Mouse (Mus musculus) T-helper 1 cell (primary cell): ENCODE results near the gene Fmnl3.

Experiments
- in situ Hi-C: fragments of 300-600 bp; cut with MboI, MseI; formaldehyde crosslinking; loops from one replicate; pipeline ENCODE4 v1.15.1; 2025; ENCODE audit warnings: high pct_unique_total_duplicates

The Fmnl3 gene

DNA sequence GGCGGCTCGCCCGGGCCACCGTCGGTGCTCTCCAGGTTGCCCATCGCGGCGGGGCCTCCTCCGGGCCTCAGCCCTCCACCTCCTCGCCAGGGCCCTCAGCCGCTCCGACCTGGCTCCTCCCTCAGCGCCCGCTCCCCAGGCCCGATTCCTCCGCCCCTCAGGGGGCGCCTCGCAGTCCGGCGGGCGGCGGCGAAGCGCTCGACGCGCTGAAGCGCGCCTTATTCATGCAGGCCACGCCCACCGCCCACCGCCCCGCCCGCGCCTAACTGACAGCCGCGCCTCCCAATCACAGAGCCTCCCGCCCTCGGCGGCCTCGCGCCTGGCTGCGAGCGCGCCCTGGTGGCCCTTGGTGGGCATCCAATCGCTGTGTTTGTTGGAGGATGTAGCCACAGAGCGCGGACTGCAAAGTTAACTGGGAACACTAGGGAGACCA is at the start of gene Fmnl3:
TSS of gene Fmnl3 (minus strand) at position 224 of the 433 bp plus-strand sequence.
- in situ Hi-C loops = no loop called here

DNA sequence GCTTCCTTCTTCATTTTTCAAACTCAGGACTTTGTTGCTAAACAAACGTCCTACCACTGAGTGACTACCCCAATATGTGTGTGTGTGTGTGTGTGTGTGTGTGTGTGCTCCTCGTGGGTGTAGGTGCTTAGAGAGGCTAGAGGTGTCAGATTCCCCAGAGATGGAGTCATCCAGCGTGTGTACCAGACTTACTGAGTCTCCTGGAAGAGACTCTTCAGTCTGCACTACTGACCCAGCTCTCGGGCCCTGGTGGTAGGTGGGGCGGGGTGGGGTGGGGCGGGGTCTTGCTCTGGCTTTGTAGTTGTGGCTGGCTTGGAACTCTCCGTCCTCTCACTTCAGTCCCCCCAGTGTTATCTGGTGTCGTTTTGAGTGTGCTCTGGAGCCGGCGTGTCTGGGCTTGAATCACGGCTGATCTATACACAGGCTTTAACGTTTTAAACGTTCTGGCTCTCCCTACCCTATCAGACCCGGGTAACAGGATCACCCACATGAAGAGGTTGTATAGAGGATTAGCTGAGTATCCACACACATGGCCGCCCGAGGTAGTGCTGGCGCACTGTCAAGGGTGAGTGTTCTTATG is 47.5 kb upstream of the Fmnl3 start:
- in situ Hi-C loops = no loop called here

DNA sequence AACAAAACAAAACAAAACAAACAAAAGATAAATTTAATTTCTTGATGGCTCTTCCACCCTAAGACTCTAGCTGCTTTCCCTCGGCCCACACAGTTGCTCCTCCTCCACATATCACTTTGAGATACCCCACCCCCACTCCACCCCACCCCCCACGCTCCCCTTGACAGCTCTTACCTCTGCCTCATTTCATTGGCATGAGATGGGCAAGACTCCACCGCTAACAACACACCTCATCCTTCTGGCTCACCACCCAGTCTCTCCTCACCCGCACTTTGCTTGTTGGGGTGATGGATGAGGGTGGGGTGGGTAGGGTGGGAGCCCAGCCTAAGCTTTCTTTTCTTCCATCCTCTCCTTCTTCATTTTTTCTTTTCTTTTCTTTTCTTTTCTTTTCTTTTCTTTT is 46.7 kb upstream of the Fmnl3 start:
- in situ Hi-C loops = no loop called here

DNA sequence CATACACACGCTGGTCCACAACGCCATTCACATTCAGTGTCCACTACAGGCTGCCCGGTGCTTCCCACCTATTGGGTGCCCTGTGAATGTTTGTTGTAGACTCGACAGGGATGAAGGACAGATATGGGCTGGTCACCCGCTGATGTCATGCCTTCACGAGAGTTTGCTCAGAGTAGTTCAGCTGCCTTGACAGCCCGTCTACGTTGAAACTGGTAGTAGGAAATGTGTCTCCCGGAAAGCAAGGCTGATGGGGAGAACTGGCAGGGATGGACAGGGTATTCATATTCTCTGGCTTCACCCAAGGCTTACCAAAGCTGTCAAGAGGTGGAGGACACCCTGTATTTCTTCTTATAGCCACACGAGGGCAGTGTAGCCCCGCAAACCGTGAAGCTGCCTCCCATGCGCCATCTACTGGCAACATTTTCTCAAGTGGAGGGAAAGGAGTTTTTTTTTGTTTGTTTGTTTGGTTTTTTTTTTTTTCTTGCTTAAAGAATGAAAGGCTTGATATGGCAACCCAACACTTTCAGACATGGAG is 46.1 kb upstream of the Fmnl3 start:
- in situ Hi-C loops = no loop called here

DNA sequence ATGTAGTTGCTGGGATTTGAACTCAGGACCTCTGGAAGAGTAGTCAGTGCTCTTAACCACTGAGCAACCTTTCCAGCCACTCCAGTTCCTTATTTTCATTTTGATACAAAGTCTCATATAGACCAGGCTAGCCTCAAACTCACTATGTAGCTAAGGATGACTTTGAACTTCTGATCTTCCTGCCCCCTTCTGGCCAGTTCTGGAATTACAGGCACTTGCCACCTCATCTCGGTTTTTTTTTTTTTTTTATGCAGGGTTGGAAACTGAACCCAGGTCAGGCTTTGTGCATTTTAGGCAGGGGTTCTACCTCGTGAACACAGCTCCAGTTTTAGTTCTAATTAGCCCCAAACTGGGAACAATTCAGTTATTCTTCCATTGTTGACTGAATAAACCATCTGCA is 45.5 kb upstream of the Fmnl3 start:
- in situ Hi-C loops = no loop called here

DNA sequence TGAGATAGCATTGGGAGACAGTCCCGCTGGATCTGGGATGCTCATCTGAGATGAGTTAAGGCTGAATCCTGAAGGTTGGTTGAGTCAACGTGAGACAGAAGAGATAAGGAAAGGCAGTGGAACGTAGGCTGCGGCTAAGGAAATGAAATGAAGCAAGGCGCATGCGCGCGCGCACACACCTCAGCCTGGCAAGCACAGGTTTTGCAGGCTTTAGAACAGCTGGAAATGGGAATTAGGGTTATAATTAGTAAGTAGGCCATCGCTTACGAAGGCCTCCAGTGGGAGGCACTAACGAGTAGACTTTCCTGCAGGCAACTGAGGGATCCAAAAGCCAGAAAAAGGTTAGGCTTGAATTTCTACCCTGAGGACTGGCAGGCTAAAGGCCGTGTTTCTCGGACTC is 41.5 kb upstream of the Fmnl3 start:
- in situ Hi-C loops = no loop called here

DNA sequence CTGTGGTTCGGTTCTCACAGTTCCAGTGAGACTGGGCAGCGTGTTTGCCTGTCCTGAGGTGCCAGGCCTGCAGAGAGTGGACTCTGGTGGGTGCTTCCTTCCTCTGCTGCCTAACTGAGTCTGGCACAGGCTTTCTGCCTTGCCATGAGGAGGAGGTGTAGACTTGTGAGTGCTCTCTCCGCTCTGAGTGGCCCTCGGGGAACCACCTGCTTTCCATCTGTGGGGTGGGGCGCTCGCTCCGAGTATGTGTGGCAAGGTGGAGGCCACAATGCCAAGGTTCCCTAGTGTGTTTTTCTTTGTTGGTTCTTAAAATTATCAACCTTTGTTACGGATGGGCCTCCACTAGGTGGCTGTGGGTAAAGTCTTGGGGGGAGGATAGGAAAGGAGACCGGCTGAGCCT is 38.6 kb upstream of the Fmnl3 start:
- in situ Hi-C loops = no loop called here

DNA sequence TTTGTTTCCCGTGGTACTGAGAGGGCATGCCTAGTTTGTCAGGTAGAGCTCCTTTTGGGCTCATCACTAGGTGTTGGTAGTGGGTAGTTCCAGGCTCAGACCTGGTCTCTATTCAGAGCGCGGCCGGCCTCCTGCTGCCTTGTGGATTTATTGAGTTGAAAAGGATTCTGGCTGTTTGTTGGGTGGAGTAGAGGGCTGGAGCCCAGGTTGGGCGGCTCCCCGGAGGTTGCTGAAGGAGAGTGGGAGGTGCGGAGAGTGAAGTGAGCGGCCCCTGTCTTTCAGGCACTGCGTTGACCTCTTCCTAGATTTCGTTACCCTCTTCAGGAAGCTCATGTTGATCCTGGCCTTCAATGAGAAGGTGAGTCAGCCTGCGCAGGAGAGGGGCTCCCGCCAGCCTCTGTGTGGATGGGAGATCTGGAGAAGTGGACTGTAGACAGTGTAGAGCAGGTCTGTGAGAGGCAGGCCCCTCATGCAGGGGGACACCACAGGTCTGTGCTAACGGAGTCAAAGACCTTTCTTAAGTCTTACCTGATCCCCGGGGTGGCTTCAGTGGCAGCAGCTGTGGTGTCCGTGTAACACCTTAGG is 36.8 kb upstream of the Fmnl3 start:
- in situ Hi-C loops = no loop called here

DNA sequence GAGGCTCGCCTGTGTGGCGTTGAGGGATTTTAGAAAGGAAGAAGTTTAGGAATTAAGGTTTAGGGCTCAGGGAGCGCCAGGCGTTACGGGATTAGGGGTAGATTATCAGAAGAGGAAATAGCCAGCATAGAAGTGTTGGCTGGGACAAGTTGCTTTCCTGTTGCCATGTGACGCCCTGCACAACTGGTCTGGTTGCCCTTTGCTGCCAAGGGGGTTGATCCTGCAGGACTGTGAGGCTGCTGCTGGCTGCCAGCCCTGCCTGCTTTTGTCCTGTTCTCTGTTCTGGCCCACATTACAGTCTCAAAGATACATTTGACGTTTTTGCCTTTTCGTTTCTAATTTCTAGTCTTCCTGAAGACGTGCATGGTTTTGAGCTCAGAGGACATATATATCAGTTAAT is 34.9 kb upstream of the Fmnl3 start:
- in situ Hi-C loops = no loop called here

DNA sequence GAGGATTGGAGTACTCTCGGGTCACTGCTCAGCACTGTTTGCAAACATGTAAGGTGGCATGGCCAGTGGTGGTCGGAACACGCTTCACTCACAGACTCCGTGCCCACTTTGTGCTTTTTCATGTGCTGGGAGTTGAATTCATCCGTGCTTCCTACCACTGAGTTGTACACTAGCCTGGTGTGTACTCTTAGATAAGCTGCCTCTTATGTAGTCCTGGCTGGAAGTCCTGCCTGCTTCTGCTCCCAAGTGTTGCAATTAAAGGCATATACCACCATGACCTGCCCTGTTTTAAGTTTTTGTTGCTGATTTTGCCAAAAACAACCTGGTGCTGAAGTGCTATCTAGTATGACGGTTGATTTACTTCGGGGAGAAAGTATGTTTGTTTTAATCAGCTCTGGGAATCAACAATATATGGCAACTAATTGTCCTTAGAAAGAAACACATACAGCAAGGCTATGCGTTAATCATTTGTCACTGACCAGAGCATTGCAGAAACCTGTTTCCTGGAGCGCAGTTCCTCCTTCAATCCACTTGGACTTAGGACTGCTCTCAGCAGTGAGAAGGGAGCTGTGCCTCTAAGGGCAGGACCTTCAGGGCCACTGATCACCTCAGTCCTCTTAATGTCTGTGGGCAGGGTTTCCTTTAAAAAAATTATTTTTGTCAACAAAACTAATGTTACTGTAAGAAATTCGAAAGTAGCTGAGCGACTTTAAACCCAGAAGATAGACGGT is 33.0 kb upstream of the Fmnl3 start:
- in situ Hi-C loops = no loop called here

DNA sequence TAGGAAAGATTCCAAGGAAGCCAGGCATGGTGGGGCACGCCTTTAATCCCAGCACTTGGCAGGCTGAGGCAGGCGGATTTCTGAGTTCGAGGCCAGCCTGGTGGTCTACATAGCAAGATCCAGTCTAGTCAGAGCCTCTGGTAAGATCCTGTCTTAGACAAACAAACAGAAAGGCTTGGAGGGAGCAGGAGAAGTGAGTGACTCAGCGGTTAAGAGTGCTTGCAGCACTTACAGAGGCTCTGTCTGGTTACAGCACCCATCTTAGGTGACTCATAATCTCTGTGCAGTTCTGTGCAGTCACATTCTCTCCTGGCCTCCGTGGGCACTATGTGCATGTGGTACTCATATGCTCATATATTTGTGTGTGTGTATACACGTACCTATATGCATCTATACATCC is 30.3 kb upstream of the Fmnl3 start:
- in situ Hi-C loops = no loop called here

DNA sequence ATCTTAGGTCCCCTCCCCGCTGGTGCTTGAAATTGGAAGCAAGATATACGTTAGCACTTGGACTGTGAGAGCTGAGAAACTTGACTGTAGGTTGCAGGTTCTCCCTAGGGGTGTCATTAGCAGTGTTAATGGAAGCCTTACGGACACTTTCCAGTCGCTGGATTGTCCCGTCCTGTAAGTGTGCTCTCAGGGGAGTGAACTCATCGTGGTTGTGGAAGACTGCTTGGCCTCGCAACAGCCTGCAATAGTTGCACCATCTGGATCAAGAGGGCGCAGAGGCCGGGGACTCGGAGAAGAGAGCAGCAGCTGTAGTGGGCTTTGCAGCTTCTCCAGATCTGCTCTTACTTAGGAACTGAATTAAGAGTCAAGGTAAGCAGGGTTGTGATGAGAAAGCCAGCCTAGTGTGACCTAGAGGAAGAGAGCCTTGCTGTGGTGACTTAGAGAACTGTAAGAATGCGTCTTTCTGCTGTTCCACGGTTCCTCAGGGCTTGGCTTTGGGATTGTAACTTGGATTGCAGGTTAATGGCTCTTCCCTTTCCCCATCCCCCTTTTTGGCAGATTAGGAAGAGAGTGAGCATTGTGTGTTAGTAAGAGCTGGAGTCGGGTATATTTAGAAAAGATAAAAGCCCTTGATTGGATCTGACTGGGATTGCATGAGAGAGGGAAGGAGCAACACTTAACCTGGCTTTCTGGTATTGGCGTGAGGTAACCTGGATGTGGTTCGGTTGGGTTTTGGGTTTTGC is 29.4 kb upstream of the Fmnl3 start:
- in situ Hi-C loops = no loop called here

DNA sequence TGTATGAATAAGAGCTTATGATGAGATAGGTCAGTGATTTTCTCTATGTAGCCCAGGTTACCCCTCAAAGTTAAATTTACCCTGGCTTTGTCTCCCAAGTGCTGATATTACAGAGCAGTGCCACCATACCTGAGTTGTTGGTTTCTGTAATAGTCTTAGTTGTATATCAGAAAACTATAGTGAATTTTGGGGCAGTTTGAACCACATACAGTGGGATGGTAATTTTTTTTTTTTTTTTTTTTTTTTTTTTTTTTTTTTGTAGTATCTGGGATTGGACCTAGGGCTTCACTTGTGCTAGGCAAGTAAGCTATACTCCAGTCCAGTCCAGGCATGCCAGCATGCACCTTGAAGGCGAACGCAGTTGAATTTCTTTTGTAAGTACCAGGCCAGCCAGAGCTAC is 27.3 kb upstream of the Fmnl3 start:
- in situ Hi-C loops = no loop called here

DNA sequence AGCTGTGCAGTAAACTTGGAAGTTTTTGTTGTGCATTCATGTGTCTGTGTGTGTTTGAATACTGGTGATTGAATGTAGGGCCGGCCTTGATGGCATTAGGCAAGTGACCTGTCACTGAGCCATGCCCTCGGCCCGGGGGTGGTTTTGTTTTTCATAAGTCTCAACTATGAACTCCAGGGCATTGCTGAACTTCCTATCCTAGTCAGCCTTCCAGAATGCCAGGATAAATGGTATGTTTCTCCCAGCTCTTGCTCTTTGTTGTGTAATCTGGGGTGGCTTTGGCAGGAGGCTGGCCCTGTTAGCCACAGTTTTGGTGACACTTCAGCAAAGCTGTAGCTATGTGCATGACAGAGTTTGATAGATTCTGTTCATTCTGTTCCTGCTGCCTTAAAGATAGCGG is 26.6 kb upstream of the Fmnl3 start:
- in situ Hi-C loops = no loop called here

DNA sequence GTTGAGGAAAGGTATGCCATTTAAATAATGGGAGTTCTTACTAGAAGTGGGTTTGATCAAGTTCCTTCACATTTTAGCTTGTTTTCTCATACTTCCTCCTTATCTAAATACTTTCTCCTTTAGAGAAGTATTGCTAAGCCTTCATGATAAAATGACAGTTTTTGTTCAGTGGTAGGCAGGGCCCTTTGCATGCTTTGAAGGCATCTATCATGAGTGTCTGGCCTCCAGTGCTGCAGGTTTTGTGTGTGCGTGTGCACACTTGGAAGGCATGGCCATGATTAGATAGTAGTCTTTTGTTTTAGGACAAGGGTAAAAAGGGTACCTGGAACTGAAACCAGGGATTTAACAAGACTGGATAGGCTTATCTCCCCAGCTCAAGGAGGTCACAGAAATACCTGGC is 26.2 kb upstream of the Fmnl3 start:
- in situ Hi-C loops = no loop called here

DNA sequence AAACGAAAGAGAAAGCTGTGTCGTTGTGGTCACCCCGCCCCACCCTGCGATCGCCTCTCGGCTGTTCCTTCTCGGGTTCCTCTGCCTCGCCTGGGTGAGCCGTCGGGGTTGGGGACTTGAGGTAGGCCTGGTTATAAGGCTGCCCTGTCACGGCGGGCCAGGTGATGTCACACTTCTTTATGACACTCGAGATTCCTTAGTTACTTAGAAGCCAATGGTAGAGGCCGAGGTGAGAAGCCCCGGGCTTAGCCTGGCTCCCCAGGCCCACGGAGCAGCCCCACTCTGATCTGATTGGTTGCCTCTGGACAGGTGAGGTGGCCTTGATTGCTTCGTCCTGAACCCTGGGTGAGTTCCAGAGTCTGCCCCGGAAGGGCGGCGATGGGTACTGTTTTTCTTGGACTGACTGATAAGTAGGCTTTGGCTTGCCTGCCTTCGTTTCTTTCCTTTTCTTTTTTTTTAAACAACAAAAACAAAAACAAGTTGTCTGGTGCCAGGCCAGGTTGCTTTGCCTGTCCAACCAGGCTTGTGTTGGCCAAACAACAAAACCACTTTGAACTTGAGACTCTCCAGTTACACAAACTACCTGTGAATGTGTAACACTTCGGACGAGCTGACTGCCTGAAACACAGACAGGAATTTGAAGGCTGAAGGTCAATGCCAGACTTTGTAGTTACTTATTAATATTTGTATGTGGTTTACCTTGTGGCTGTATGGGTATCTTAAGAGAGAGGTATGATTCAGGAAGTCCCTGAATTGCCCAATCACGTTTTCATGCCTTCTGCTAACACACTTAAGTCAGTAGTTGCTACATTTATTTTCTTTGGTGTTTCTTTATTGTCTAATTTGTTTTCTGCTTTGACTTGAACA is 23.3 kb upstream of the Fmnl3 start:
- in situ Hi-C loops = no loop called here

DNA sequence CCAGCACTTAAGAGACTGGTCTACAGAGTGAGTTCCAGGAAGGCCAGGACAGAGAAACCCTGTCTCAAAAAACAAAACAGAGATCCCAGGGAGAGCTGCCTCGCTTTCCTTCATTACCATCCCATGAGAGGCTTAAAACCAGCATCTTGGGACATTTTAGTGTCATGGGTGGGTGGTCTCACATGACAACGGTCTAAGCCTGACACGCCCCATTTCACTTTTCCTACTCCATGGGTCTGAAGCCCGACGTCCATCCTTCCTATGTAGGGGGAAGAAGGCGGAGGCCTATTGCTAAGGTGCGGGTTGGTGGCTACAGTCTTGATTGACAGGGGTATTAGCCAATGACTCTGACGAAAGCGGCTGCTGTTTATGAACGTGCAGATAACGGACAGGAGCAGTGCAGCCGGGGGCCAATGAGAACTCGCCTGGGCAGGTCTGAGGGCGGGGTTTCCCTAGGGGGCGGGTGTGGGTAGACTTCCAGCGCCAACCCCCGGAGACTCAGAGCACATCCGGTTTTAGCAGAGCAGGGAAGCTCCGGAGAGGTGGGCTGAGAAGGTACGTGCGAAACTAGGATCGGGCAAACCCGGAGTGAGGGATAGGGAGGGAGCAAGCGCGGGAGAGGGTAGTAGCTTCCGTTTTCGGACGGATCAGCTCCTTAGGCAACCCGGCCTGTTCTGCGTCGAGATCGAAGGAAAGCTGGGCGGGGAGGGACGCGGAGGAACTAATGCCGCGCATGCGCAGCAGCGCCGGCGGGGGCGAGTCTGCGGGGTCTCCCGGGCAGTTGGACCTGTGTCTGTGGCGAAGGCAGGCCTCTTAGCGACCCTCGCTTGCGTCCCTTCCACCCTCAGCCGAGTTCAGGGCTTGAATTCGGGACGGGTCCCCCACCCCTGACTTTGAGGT is 22.5 kb upstream of the Fmnl3 start, which contains the start of gene Tmbim6:
TSS of gene Tmbim6 (plus strand) at position 397 of the 900 bp plus-strand sequence.
- in situ Hi-C loops = no loop called here

DNA sequence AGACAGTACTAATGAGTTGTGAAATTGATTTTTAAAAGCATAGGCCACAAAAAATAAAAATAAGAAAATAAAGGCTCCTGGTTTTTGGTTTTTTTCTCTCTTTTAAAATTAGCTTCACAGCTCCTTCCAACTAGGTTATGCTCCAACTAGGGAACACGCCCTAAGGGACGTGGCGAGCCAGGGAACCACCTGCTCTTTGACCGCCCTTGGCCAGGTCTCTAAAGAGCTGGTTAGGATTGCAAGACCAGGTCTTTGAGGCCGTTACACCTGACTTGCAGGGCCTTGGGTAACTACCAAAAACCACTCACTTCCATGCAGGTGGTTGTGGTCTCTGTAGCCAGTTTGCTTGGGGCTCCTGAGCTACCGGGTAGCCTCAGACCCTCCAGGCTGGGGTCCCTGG is 21.7 kb upstream of the Fmnl3 start:
- in situ Hi-C loops = no loop called here

DNA sequence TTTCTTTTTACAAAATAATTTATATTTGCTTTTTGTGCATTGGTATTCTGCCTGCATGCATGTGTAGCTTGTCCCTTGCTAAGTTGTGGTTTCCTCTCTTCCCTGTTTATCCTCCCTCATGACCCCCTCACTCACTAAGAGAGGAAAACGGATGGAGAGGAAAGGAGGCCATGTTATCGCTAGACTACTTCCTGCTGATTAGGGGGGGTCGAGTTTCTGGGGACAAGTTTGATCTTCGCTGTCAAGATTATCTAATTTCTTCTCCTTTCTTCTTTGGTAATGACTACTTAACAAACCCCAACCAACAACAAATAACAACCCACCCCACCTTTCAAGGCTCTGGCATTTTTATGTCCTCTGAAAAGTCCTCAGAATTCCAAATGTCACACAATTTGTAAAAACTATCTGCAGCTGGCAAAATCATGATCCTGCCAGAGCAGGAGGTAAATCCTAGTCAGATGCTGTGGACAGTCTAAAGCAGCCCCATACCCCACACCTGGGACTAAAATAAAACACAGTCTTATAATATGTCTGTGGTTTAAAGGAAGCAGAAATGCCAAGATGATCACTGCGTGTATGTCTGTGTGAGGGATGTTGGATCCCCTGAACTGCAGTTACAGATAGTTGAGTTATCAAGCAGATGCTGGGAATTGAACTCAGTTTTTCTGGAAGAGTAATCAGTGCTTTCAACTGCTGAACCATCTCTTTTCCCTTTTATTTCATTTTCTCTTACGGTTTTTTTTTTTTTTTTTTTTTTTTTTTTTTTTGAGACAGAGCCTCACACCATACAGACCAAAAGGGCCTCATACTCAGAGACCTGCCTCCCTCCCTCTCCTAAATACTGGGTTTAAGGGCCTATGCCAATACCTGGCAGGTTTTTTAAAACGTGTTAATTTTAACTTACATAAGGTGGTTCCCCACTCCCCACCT is 20.5 kb upstream of the Fmnl3 start:
- in situ Hi-C loops = no loop called here
